Mouse (Mus musculus) thymus, postnatal 10 days (tissue): Measurements from ENCODE around the gene Haghl.

ENCODE experiments used
- DNase-seq, 2 experiments: peaks; one replicate each; pipeline ENCODE4 v3.0.0; 2021; ENCODE audit warnings: low spot score in 2 of 2

Gene Haghl

DNA sequence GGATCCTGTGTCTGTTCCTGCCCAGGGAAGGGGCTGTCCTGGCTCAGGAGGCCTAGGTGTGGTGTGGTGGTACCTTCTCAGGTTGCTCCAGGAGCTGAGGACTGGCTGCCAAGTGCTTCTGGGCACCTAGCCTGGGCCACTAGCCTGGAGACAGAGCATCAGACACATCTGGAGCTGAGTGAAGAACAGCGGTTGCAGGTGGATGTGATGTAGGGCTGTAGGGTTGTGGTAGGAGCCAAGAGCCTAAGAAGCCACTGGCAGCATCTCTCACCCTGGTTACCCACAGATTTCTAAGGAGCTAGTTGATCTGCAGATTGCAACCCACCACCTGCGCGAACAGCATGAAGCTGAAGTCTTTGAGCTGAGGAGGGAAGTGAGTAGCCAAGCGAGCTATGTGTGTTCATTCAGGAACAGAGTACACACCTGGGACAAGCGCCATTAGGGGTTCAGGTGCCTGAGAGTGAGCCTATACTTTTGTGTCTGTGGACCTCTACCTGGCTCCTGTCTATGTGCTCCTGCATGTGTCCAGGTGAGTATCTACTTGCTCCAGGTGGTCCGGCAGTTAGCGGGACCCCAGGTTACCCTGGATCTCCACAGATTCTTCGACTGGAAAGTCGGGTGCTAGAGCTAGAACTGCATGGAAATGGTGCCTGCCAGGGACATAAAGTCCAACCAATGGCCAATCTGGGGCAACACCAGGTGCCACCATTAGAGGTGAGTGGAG is 1.5 kb upstream of the Haghl start:
- DNase-seq, result no peak

DNA sequence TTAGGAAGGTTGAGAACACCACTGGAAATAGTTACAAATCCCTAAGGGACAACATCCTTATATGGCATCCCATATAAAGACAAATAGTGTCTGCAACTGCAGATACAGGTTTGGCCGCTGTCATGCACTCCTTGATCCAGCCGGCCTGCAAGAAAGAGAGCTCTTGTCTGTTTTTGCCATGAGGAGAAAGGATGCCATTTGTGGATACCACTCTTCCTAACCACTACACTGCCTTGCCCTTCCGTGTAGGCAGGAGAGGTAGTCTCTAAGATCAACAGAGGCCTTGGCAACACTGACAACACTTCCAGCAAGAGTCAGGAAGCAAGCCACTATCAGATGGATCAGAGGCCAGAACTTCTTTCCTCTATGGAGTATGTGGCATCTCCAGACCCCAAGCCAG is 807 bp upstream of the Haghl start, which contains the start of gene Ccdc78:
Ccdc78 (plus strand) TSS at position 301 of the 400 bp plus-strand sequence.
- no peak for DNase-seq

DNA sequence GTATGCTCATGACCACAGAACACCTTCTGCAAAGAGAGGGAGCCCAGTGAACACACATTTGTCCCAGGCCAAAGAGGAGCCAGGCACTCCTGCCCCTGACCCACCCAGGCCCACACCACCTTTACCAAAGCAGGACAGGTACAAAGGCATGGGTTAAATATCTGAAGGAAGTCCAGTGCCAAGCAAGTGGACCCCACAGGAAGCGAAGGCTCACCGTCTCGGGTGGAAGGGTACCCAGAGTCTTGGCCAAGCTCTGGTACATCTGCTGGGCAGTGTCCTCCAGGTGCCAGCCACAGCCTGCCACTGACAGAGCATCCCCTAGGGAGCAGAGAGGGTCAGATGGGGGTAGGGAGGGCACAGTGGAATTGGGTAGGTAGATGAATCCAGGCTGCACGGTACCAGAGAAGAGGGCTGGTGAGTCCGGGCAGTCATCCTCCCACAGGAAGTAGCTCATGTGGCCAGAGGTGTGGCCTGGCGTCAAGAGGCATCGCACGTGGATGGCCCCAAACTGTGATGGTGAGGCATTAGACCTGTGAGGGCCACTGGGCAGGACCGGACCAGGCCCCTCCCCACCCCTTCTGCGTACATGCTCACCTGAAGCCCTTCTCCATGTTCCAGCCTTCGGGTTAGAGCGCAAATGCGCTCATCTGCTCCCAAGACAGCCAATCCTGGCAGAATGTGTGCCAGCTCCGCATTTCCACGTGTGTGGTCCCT is 1.5 kb downstream of the Haghl start:
- DNase-seq, result no peak

DNA sequence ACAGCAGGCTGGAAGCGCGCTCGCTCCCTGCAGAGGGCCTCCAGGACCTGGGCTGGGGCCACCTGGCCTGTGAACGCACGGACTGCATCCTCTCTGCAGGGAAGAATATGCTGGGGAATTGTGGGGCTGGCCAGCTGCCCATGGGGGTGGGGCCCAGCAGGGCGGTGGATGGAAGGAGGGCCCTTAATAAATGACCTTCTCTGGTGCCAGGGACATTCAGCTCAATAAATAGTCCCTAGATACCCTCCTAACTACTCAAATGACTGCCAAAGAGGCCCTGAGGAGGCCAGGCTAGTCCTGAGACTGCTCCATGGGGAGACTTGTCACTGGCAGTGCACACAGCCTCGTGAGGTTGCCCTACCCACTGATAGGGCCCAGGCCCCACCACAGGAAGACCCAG is 2.4 kb downstream of the Haghl start:
- DNase-seq, result no peak

GRCm38 (mm10) chr17:25781339-25781738 is 4.1 kb downstream of the Haghl start:
- no peak for DNase-seq

DNA sequence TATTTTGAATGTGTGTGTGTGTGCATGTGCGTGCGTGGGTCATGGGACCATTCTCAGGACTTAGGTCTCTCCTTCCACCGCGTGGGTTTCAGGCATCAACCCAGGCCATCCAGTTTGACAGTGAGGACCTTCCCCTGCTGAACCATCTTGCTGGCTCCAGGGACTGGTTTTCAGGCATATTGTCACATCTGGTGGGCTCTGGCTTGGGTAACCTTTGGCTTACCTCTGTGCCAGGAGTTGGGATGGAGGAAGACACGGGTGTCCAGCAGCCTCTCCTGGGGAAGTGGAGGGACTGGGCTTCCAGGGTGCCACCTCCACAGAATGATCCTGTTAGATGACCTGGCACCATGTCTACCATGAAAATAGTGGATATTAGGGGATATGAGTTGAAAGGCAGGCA is 7.5 kb downstream of the Haghl start:
- no peak for DNase-seq

DNA sequence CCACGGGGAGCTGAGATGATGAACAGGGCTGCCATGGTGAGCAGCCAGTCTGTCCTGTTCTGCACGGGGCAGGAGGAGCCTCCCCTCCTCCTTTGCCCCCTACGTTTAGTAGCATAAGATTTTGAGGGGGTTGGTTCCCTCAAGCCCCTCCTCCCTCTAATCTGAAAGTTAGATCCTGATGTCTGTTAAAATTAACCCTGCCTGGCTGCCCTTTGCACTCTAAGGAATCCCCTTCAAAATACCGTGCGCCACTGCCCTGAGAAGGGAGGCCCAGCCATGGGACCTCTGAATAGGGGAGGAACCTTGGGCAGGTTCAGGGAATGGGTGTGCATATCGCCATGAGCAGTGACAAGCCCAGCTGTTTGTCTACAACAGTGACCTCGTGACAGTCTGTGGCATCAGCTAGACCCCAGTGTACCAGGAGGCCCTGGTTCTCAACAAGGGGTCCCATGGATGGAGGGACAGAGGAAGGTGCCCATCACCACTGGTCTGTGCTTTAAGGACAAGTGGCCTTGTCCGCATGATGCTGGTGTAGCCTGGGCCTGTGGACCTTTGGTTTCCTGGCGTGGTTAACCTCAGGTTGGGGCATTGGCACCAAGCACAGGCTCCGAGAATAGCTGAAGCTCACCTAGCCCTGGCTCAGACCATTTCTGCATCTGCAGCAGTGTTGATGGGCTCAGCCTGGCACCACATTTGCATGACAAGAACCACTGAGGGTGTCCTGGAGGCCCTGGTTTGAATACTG is 10.0 kb downstream of the Haghl start:
- no peak for DNase-seq

DNA sequence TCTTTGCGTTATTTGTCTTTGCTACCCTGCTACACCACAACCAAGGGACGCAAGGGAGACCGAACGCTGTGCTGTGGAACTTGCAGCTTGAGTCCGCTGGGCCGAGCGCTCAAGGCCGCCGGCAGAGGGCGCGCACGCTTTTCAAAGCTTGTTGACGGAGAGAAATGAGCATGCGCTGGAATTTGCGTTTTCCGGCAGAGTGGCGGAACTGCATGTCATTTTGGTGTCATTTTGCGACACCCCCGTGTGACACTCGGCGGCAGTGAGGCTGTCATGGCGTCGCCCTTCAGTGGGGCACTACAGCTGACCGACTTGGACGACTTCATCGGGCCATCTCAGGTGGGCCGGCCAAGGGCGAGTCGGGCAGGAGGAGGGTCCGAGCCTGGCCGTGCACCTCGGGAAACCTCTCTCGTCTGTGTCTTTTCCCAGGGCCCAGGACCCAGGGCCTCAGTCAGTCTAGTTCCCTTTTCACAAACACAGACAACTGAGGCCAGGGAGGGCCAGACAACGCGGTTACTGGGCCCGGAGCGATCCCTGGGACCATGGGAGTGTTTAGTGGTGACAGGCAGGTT is 11.8 kb downstream of the Haghl start, which contains the start of gene Narfl:
Narfl (plus strand) TSS at position 228 of the 572 bp plus-strand sequence.
- peak; percentile 92 to 99 for DNase-seq

DNA sequence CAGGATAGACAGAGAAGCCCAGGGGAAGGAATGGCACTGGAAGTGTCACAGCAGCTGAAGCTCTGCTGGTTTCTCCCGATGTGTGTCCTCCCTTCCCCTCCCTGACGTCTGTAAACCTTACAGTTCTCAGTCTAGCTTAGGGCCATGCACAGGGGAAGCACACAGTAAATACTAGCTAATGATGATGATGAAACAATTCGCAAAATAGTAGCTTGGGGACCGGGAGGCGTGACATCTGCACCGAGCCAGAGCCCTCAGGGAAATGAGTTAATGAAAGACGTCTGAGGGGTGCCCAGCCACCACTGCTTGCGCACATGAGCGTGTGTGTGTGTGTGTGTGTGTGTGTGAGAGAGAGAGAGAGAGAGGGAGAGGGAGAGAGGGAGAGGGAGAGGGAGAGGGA is 16.1 kb downstream of the Haghl start:
- no peak for DNase-seq

DNA sequence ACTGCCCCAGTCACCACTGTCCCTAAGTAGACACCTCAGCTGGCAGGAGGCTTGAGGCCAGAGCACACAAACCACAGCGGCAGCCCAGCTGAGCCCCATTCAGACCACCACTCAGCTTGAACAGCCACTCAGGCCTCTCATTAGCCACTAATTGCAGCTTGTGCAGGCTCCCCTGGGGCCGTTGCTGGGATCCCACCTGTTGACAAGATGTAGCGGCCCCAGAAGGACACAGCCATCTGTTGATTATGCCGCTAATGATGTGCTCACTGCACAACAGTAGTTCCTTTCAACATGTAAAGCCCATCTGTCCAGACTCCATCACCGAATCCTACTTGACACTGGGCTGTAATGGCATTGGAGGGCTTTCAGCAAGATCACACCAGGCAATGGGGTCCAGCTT is 19.6 kb downstream of the Haghl start:
- DNase-seq, result no peak

GRCm38 (mm10) chr17:25762591-25762990 is 22.9 kb downstream of the Haghl start:
- no peak for DNase-seq

GRCm38 (mm10) chr17:25761561-25761970 is 23.9 kb downstream of the Haghl start:
- no peak for DNase-seq

GRCm38 (mm10) chr17:25760148-25760547 is 25.3 kb downstream of the Haghl start:
- DNase-seq, result no peak

GRCm38 (mm10) chr17:25757691-25758090 is 27.8 kb downstream of the Haghl start:
- no peak for DNase-seq

DNA sequence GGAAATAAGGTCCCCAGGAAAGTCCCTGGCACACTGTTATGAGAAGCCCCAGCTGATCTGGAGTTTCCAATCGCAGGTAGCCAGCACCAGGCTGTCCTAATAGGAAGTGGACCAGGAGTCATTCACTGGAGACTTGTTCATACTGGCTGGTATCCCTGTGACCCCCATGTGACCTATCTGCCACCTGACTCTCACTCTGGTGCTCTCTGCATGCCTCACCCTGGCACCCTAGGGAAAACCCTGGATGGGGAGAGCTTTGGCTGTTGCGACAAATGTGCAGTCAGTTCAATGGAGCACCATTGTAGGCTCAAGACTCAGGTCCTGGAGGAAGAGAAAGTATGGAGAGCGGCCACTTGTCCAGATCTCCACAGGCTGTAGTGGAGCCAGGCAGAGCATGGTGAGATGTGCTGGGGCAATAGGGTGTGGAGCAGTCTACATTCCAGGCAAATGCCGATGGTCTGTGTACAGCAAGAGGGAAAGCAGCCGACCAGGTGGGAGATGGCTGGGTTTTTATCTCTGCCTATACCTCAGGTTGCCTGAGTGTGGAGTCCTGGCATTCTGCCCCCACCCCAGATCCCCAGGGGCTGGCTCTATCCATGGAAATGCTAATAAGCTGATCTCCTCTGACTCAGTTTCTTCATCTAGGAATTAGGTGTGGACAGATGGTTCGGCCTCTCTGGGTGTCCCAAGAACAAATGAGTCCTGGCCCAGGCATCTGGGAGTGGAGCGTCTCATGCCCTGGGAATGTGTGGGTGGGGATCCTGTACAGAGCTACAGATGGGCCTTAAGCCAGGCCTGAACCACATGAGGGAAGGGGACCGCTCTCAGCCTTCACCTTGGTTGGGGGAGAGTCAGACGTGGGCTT is 28.9 kb downstream of the Haghl start:
- no peak for DNase-seq

DNA sequence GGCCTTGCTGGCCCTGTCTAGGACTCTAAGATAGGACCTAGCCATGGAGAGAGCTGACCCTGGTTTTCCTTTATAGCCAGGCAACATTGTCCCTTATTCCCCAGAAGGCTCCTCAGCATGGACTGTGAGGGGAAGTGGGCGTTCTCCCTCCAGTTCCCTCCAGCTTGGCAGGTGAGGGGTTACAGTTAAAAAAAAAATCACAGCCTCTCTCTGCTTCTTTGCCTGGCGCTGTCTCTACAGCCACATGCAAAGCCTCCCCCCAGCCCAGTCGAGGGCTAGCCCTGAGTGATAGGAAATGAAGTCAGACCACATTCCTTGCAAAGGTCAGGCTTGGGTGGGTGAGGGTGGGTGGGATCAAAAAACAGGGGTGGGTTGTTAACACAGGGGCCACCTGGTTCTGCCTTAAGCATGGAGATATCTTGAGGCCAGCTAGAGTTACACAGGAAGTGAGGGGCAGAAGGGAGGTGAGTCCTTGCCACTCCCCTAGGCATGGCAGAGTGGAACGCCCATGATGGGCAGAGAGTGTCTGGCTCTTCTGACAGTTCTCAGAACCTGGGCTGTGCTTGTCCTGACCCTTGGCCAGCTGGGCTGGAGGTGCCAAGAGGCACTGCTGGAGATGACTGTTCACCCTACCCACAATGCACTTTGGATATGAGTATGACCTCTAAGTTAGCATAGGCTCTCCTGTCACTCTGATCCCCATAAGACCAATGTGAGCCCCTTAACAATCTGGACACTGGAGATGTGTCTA is 29.7 kb downstream of the Haghl start:
- no peak for DNase-seq

- DNase-seq, result no peak
Observed at GRCm38 (mm10) chr17:25755086-25755485, 30.4 kb downstream of the Haghl start.

DNA sequence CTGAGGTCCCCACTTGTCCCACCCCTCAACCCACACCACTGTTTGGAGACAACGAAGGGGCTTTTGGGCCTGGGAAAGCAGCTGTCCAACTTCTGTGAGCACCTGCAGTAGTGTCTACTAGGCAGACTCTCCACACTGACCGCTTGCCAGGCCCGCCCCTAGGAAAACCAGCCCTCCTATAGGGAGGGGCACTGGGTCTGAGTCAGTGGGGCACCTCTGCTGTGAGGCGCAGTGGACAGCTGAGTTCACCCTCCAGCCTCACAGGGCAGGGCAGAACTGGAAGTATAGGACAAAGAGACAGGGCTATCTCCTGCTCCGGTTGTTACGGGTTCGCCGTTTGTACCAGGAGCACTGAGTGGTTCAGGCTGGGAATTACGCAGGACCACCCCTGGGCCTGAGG is 31.2 kb downstream of the Haghl start, which contains the start of gene Msln:
Msln (minus strand) TSS at position 138 of the 400 bp plus-strand sequence.
- no peak for DNase-seq

DNA sequence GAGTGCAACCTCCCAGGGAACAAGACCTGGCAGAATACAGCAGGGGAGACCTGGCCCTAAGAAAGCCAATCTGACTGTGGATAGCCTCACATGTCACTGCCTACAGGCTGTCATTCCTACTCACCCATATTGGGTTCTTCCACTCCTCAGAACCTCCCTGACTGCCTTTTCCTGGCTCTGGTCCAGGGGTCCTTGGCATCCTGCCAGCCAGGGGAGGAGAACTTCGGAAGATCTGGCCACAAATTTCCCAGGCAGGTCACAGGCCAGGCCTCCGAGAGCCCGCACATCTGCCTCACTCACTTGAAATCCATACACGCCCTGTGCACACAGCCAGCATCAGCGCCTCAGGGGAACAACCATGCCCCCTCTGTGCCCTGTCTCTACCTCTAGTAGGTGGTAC is 34.0 kb downstream of the Haghl start:
- no peak for DNase-seq

GRCm38 (mm10) chr17:25749314-25749713 is 36.2 kb downstream of the Haghl start:
- no peak for DNase-seq
